Mouse (Mus musculus) left cerebral cortex, adult 18-20 months (tissue): ENCODE results near the gene Nlrc5. TPM values are rescaled to one million over a fixed set of nuclear protein-coding genes. Genes with fewer than 3 reads are reported as not detected.
"Not testable (repeated sequence)": the region's sequence is repeated elsewhere in the genome, so short reads cannot be mapped to it uniquely, and the experiment has no call there.

Experiments used
- DNase-seq, 2 experiments: peaks; one replicate each; pipeline ENCODE4 v3.0.0; 2021 to 2022; ENCODE audit warnings: low spot score in 2 of 2, mixed read lengths in 1 of 2
- total RNA-seq, 2 experiments: library from RNA; stranded (reverse); gene quantifications; 2 replicates each; pipeline ENCODE4 v1.2.3; 2021

Gene Nlrc5
- total RNA-seq, 2 experiments from 2014 or later: 1.4 to 1.5 TPM

- no peak for DNase-seq
Observed at GRCm38 (mm10) chr8:94415218-94415617, 18.9 kb upstream of the Nlrc5 start.

GRCm38 (mm10) chr8:94418017-94418416 lies 16.1 kb upstream of the Nlrc5 start:
- DNase-seq: no peak

- DNase-seq: no peak
Observed at GRCm38 (mm10) chr8:94422270-94422669, 11.9 kb upstream of the Nlrc5 start.

GRCm38 (mm10) chr8:94427953-94428352 lies 6.2 kb upstream of the Nlrc5 start:
- DNase-seq: no peak

- no peak for DNase-seq
Observed at GRCm38 (mm10) chr8:94428420-94428819, 5.7 kb upstream of the Nlrc5 start.

GRCm38 (mm10) chr8:94429376-94429775 lies 4.8 kb upstream of the Nlrc5 start:
- no peak for DNase-seq

GRCm38 (mm10) chr8:94432212-94432611 lies 1.9 kb upstream of the Nlrc5 start:
- no peak for DNase-seq

- DNase-seq: no peak
Observed at GRCm38 (mm10) chr8:94434958-94435357, 802 bp downstream of the Nlrc5 start.

- no peak for DNase-seq
Observed at GRCm38 (mm10) chr8:94435397-94436111, 1.4 kb downstream of the Nlrc5 start.

GRCm38 (mm10) chr8:94436112-94436572 lies 2.0 kb downstream of the Nlrc5 start:
- no peak for DNase-seq

GRCm38 (mm10) chr8:94436900-94437299 lies 2.7 kb downstream of the Nlrc5 start:
- DNase-seq: no peak

GRCm38 (mm10) chr8:94438659-94439058 lies 4.5 kb downstream of the Nlrc5 start:
- no peak for DNase-seq

GRCm38 (mm10) chr8:94439691-94440090 lies 5.5 kb downstream of the Nlrc5 start:
- no peak for DNase-seq

GRCm38 (mm10) chr8:94440389-94440788 lies 6.2 kb downstream of the Nlrc5 start:
- no peak for DNase-seq

GRCm38 (mm10) chr8:94441686-94442085 lies 7.5 kb downstream of the Nlrc5 start:
- DNase-seq: no peak

- DNase-seq: no peak
Observed at GRCm38 (mm10) chr8:94443153-94443552, 9.0 kb downstream of the Nlrc5 start.

- DNase-seq: no peak
Observed at GRCm38 (mm10) chr8:94444480-94444879, 10.3 kb downstream of the Nlrc5 start.

GRCm38 (mm10) chr8:94447142-94447541 lies 13.0 kb downstream of the Nlrc5 start:
- no peak for DNase-seq

- no peak for DNase-seq
Observed at GRCm38 (mm10) chr8:94447583-94448324, 13.6 kb downstream of the Nlrc5 start.

- not testable (repeated sequence) for DNase-seq
Observed at GRCm38 (mm10) chr8:94452991-94453390, 18.8 kb downstream of the Nlrc5 start.

GRCm38 (mm10) chr8:94453868-94454488 lies 19.8 kb downstream of the Nlrc5 start:
- DNase-seq: no peak

- no peak for DNase-seq
Observed at GRCm38 (mm10) chr8:94454905-94455304, 20.7 kb downstream of the Nlrc5 start.
